Mouse (Mus musculus) heart, postnatal 4 days (tissue): ENCODE results near the gene Rgs10. TPM values are rescaled to one million over a fixed set of nuclear protein-coding genes. Genes with fewer than 3 reads are reported as not detected.
"Not testable (repeated sequence)": the region's sequence is repeated elsewhere in the genome, so short reads cannot be mapped to it uniquely, and the experiment has no call there.

ENCODE experiments used
- DNase-seq: peaks from one replicate; pipeline ENCODE4 v3.0.0; 2021
- total RNA-seq, 2 experiments: library from RNA; stranded (reverse); gene quantifications; 2 replicates each; pipeline ENCODE4 v1.2.3; 2021

The Rgs10 gene
- total RNA-seq, 2 experiments from 2014 or later: 8.4 to 9.5 TPM

DNA sequence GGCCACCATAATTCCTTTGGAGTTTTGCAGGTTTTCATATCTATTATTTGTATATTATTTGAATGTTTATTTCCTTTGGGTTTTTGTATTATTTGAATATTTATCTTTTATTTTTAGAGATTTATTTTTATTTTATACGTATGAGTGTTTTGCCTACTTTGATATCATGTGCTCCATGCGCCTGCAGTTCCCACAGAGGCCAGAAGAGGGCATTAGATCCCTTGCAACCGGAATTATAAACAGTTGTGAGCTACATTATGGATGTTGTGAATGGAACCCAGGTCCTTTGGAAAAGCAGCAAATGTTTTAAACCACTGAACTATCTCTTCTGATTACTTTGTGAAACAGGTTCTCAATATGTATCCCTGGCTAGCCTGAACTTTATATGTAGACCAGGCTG lies 46.2 kb downstream of the Rgs10 start:
- peak; percentile 47 for DNase-seq

DNA sequence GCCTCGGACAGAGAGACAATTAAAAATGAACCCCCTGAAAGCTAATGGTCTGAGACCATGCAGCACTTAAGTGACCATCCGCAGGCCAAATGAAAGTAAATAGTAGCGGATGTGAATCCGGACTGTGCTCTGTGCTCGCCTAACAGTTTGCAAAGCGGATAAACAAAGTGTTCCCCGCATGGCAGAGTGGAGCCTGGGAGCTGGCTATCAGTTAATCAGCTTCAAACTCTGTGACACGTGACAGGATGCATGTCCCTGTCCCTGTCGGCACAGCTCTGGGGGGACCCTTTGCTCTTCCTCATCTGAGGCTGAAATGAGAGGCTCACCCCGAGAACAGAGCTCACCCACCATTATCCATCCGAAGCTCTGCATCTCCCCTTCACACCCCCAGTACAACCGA lies 49.2 kb downstream of the Rgs10 start:
- no peak for DNase-seq

DNA sequence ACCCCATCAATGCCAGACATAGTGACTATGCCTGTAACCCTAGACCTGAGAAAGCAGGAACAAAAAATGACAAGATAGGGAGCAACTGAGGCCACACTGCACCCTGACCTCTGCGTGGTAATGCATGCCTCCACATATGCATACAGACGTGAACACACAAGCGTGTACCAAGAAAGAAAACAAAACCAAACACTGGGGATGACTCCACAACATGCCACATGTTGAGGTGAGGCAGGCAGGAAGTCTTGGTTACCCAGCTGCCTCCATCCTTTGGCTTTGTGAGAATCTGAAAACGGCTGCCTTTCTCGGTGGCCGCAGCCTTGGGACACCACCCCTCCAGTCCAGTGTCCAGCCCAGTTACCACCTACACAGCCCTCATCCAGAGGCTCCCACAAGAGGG lies 49.7 kb downstream of the Rgs10 start:
- no peak for DNase-seq

DNA sequence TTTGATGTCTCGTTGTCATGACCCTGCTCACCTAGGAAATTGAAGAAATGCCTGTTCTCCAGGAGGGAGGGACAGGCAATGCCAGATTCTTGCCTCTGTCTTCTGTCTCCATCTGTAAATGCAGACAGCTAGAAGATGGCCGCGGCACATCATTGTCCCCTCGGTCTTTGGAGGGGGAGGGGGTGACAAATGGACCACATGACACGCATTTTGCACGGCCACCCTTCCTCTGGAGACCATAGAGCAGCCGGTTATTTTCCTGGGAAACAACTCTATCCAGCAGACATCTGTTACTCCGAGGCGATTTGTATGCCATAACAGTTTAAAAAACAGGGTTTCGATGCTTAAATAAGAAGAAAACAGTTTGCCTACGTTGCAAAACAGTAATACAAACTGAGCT lies 51.9 kb downstream of the Rgs10 start:
- no peak for DNase-seq

DNA sequence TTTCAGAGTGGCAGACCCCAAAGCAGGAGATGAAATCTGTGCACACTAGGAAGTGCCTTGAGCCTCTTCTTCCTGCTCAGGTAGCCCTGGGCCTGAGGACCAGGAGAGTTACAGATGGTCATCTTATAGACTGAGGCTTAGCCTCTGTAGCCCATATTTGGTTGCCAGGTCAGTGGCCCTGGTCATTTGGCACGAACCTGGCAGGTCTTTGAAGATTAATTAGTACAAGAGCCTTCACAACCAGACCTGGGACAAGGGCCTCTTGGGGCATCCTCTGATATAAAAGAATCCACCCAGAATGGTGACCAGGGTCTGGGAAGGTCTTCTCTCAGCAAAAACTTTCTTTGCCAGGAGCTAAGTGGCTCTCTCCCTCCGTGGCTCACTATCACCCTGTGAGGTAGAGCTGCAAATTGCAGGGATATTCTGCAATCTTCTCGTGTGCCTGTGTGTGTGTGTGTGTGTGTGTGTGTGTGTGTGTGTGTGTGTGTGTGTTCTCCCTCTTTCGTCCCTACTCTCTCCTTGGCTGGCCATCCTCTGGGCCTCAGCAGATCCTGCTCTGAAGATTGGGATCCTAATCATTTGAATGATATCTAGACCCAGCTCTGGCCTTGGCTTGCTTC lies 53.4 kb downstream of the Rgs10 start:
- DNase-seq: peak; percentile 29

DNA sequence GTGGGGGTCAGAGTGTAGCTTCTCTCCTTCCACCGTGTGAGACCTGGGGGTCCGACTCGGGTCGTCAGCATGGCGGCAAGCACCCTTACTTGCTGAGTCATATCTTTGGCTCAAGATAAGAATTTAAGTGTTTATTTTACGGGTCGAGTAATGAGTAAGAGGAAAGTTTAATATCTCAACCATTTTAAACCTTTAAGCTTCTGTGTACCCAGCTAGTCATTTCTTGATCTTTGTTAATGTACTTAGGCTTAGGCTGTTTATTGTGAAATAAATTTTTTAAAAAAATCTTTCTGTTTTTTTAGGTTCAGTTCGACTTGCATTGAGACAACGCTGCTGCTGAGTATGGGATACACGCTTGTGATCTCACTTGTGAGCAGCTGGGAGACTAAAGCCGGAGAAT lies 54.0 kb downstream of the Rgs10 start:
- no peak for DNase-seq

DNA sequence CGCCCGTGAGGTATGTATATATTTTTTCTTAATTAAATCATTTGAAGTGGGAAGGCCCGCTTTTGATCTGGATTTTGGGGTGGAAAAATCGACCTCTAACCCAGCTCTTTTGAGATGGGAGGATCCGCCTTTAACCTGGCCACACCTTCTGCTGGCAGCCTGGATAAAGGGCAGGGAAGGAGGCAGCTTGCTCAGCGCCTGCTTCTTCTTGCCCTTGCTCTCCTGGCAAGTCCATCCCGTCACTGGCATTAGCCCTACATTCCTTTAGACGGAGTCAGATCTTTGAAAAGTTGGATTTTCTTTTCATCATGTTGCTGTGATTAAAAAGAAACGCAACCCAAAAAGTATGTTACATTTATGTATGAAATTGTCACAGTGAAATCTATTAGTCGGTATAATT lies 54.8 kb downstream of the Rgs10 start:
- no peak for DNase-seq

DNA sequence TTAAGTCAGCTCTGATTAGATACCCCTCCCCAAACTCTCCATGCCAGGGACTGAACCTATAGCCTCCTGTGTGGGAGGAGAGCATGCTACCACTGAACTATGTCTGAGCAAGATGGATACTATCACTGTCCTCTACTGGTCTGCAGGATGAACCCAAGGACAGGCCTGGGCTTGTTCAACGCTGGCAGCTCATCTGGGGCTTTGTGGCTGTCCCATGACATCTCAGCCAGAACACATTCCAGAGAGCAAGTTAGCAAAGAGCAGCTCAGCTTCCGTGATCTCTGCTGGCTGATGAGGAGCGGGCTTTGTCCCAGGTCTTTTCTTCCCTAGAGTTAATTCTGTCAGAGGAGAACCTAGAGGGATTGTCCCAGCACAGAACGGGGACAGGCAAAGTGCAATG lies 55.6 kb downstream of the Rgs10 start:
- DNase-seq: no peak

DNA sequence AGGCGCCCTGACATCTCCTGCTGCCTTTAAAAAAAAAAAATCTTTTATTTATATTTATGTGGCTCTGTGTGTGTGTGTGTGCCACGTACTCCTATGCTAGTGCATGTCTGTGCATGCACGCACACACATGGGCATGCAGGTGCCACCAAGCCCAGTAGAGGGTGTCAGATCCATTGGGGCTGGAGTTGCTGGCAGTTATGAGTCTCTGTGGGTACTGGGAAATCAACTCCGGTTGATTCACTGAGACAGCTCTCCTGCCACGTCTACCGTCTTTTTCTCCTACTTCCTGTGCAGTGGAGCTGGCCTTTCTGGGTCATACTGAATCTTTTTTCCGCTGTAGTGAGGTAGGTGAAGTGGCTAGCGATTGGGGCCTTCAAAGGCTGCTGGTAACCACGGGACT lies 58.8 kb downstream of the Rgs10 start:
- no peak for DNase-seq

DNA sequence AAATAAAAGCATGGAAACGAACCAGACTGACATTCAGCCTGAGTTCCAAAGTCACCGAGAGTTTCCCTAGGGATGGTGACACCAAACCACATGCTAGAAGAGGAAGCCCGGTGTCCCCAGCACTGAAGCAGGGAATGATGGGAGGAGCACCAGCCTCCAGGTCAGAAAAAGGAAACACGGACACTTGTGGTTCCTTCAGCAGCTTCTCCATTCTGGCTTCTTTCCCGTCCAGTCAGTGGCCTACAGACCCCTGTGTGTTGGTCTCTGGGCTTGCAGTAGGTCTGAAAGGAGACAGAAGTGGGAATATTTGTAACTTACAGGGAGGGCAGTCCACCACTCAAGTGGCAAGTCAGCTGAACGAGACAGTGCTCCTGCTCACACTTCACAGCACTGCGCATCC lies 59.4 kb downstream of the Rgs10 start:
- DNase-seq: no peak

DNA sequence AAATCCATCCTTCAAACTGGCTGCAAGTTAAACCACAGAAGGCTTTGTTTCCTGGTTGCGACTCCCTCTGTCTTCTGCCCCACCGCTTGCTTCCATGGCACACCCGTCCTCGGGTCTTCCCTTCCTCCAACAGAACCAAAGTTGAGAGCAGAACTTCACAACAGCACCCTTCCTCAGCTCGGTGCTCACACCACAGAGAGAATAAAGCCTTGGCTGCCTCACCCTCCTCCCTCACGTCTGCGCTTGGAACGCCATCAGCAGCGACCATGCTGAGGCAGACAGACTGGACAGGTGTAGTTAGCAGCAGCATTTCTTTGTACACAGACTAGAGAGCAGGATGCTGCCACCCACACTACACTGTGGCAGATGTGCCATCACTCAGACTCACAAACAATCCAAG lies 59.8 kb downstream of the Rgs10 start:
- no peak for DNase-seq

DNA sequence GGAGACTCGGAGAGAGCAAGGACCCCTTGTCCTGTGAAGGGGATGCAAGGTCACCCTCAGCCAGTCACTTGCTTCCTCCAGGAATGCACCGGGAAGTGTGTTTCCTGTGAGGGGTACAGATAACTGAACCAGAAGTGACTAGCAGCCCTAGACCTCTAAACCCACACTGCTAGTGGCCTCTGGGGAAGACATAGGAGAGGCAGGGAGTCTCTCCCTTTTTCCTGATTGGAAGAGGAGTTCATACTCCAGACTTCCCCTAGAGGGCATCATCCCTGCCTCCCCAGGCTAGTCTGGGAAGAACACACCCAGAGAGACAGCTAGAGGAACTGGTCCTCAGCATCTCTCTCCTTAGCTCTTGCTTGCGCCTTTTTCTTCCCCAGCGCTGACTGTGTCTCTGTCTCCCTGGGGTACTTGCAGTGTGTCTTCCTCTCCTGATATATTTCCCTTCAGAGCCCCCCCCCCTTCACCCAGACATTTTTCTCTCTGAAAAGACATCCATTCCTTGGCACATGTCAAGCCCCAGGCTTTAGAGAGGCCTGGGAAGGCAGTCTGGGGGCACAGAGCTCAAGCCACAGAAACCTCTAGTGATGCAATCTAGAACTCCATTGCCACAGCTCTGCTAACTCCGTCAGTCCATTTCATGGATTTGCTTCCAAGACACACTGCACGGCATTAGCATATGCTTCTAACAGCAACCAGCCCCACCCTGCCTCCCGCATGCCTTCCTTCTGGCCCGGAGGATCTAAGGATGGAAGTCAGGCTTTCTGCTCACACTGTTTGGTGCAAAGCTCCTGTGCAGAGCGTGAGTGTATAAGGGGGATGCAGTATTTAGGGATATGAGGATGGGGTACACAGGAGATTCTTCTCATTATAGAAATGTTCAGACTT lies 61.4 kb downstream of the Rgs10 start:
- peak; percentile 44 for DNase-seq

DNA sequence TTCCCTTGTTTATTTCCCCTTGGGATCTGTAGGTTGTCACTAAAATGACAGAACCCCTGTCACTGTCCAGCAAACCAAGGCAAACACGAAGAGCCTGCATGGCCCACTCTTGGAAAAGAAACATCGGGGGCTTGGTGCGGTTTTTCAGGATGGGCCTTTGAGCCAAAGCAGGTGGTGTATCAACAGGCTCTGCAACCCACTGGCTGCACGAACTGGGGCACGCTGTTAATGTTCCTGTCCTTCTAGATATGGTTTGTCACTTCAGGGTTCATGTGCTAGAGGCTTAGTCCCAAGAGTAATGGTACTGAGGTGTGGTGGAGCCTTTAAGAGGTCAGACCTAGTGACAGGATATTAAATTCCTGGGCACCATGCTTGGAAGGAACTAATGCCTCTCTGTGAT lies 63.1 kb downstream of the Rgs10 start:
- no peak for DNase-seq

DNA sequence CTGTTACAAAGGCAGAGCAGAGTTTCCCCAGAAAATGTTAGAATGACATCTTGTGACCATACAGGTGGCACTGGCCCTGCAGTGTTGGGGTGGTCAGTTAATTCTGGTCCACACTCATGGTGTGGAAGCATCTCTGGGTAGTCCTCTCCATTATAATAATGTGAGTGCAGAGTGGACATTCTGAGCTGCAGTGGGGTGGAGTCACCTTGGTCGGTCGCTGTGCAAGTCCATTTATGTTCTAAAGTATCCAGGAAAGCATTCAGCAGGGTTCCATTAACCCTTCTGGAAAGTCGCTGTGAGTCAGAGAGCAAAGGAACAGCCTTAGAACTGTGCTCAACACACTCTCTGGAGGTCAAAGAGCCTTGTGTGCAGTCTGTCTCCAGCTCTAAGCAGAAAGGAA lies 65.8 kb downstream of the Rgs10 start:
- DNase-seq: peak; percentile 1

DNA sequence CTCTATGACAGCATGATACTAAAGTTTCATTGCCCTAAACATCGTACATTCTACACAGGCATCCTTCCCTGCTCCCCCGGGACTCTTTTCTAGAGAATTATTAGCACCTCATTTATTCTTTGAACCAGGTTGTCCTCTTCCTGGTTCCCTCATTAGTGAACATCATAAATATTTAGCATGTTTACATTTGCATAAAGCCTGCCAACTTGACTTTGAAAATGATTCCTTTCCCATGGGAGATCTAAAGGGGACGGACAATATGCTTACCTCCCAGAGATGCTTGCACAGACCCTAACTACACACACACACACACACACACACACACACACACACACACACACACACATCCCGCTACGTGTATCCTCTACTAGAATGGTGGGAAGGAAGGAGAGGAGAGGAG lies 67.4 kb downstream of the Rgs10 start:
- no peak for DNase-seq

DNA sequence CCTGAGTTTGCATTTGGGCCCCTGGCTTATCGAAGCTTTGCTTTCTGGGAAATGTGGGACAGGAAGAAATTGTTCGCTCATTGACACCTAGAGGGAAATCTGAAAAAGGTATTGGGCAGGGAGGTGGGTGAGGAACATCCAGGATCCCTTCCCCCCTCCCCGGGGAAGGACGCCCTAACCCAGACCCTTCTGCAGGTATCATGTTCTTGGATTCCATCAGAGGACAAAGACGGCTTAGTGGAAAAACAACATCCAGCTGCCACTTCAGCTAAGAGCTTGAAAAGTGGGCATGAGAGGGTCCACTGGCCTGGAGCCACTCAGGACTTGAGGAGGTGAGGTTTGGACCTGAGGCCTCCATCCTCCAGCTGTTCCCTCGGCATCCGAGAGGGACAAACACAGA lies 68.2 kb downstream of the Rgs10 start:
- DNase-seq: no peak

DNA sequence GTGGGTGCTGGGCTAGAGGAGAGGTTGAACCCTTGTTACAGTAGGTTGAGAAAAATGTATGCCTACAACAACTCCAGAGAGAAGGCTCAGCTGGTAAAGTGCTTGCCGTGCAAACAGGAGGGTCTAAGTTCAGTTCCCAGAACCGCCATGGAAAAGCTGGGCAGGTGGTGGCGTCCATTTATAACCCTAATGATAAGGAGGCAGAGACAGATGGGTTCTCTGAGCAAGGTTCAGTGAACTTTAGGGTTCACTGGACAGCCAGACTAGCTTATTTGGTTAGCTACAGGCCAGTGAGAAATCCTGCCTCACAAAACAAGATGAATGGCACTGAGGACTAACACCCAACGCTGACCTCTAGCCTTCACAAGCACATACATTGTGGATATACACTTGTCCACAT lies 68.8 kb downstream of the Rgs10 start:
- no peak for DNase-seq

DNA sequence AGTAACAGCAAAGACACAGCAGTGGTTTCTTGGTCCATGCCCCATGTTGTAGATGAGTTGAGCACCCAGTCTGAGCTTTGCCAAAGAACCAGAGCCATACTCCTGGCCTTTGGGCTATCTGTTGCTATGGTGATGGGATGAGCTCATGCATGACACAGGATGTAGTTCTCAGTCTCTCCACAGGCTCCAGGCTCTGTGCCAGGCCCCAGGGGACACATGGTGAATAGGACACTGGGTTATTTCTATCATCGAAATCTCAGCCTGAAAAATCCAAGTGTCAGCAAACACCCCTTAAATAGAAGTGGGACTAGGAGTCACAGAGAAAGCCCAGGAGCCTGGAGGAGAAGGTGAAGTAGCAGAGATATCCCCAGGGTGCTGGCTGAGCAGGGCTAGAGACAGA lies 70.0 kb downstream of the Rgs10 start:
- DNase-seq: peak; percentile 82

DNA sequence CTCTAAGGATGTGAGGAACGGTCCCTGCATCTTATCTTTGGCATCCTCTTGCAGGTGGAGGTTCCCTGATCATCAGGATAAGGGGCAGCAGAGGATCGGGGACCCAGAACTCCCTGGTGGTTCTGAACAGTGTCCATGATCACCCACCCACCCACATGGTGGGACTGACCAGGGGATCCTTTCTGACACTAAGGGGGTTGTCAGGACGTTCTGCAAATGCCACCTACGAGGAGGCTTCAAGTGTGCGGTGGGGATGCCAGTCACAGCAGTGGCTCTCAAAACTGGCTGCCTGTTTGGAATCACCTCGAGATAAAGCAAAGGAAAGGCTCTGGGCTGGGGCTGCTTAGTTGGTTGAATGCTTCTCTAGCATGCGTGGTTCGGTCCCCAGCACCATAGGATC lies 71.6 kb downstream of the Rgs10 start:
- no peak for DNase-seq

DNA sequence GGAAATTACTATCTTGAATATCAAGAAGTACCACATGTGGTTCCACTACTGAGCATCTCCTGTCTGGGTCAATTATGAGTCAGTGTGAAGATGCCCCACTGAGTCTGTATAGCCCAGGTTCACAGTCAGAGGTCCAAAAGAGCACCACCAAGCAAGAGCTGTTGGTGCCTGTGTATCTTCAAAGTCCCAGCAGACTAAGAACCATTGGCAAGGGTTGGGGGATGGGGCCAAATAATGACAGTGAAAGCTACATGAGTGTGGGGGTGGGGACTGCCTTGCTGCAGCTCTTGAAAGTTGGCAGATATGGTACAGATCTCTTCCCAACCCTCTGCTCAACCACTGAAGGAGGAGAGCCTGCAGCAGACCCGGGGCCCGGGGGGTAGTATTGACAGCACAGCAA lies 72.0 kb downstream of the Rgs10 start:
- DNase-seq: no peak

DNA sequence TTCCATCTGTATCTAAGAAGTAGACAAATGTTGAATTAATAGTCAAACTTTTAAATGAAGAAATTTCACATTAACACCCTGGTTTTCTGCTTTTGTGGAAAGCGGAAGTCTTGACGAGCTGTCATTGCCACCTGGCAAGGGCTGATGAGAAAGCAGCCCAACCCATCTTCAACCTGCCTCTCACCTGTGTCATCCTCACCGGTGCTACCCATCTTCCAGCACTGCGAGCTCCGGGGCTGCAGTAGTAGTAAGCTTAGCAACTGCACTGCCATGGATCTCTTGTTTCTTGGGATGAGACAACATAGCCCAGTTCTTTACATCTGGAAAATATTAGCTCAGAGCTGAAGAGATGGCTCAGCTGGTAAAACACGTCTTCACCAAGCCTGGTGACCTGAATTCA lies 72.9 kb downstream of the Rgs10 start:
- no peak for DNase-seq

DNA sequence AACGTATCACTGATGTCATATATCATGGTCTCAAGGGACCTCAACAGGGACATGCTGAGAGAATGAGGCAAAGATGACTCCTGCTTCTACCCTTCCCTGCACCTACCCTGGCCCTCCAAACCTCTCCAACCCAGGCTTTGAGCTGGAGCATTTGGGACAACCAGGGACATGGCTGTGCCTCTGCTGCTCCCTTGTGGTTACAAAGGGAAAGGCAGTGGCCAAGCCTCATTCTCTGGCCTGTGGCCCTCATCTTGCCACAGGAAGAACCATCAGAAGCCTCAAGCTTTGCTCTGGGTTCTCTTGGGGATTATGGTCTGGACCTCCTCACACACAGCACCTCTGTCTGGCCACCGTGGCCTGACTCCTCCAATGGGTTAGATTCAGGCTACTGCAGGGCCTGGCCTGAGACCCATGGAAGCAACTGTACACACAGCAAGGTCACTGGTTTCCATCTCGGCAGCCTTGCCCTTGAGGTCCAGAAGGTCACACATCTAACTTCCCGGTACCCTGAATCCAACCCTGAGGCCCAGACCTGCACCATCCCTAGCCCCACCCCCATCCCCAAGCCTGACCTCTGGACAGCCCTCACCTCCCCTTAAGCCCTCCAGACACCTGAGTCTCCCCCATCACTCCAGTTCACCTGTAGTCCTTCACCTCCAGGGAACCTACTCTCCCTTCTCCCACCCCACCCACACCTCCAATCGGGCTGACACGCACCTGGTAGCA lies 73.5 kb downstream of the Rgs10 start:
- DNase-seq: peak; percentile 89

DNA sequence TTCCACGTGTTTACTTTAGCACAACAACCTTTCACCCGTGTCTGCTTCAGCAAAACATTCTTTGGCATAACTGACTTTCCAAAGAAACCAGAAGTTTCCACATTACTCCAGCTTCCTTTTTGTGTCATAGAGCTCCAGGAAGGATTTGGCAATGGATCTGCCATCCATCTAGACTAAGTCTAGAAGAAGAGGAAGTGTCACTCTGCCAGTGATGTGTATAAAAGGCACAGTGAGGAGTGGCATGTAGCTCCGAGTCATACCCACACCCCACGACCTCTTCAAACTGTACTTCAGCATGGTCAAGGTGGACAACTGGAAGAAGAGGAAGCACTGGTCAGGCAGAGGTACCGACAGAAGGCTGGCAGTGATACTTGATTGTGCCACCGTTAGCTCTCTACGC lies 74.1 kb downstream of the Rgs10 start:
- DNase-seq: no peak

DNA sequence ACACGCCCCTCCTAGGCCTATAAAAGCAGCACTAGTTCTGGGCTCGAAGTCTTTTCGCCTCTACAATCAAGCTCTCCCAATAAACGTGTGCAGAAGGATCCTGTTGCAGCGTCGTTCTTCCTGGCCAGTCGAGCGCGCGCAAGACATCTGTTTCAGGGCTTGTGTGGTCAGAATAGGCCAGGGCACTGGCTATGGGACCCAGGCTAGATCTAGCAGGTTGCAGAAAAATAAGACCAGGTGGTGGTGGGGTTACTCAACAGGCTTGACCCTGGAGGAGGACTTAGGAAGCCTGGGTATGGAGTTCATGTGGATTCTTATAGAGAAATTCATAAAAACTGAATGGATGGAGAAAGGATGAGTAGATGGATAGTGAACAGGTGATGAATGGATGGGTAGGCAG lies 75.9 kb downstream of the Rgs10 start:
- DNase-seq: not testable (repeated sequence)
